Mouse (Mus musculus) cerebellum, adult 2 months (tissue): ENCODE measurements around the gene Hic1. TPM values are rescaled to one million over a fixed set of nuclear protein-coding genes. Genes with fewer than 3 reads are reported as not detected.
A peak's percentile ranks its signal among the peaks of the same experiment; 100 is the strongest.

Experiments
- DNase-seq, 2 experiments: peaks; one replicate each; pipeline ENCODE4 v3.0.0; 2021
- H3K27ac ChIP-seq: fragments of 200-500 bp; 2 replicates; pipeline ENCODE4 v1.5.1; 2012; ENCODE audit warnings: low read length, control low read depth, inconsistent platforms; ENCODE audit not compliant: insufficient read depth
- H3K27me3 ChIP-seq: fragments of 200-500 bp; 2 replicates; pipeline ENCODE4 v1.6.1; 2012; ENCODE audit warnings: inconsistent platforms, mild to moderate bottlenecking, low read length, moderate library complexity; ENCODE audit not compliant: control insufficient read depth, insufficient read depth
- H3K4me1 ChIP-seq: fragments of 200-500 bp; 2 replicates; pipeline ENCODE4 v1.6.1; 2011; ENCODE audit warnings: low read length; ENCODE audit not compliant: control insufficient read depth, insufficient read depth
- H3K4me3 ChIP-seq: fragments of 200-500 bp; replicated peaks from 2 replicates; pipeline ENCODE3; 2011; ENCODE audit warnings: mild to moderate bottlenecking, low read depth, low read length, control low read depth; ENCODE audit not compliant: insufficient read depth
- CTCF ChIP-seq: fragments of 200-500 bp; IDR thresholded peaks from 2 replicates; pipeline ENCODE4 v1.5.1; 2011; ENCODE audit warnings: low read depth, mild to moderate bottlenecking, control low read depth, low read length, moderate library complexity, borderline replicate concordance; ENCODE audit not compliant: insufficient read depth
- POLR2A ChIP-seq: fragments of 200-500 bp; IDR thresholded peaks from 2 replicates; pipeline ENCODE4 v1.6.1; 2011; ENCODE audit warnings: low read length, control low read depth, borderline replicate concordance; ENCODE audit not compliant: insufficient read depth
- WGBS: fragments of 180-500 bp; shearing (Covaris S2); methylation state at CpG from one replicate; pipeline ENCODE4 v1.1.7; 2018; 5-methylcytosine and 5-hydroxymethylcytosine counted together
- polyA plus RNA-seq: library from polyadenylated mRNA; depleted of rRNA; stranded (reverse); fragments of >200 nt; gene quantifications from 2 replicates; pipeline ENCODE4 v1.2.3, GENCODE M21; 2012

Gene Hic1
- polyA plus RNA-seq, 1 experiment = 3.0 TPM

GRCm38 (mm10) chr11:75191841-75192240 is 22.5 kb upstream of the Hic1 start:
- H3K27ac ChIP-seq = no peak overlapping the region
- no peak overlapping the region for H3K4me3 ChIP-seq
- 64% methylated on average over 6 of the region's 6 CpGs for WGBS
- peak; percentile 26 to 32 for DNase-seq
- no peaks in the 10 kb centered on the region for H3K27me3 ChIP-seq
- TF ChIP-seq CTCF (no peak), POLR2A (no peak)
- peaks cover 5% of the 10 kb centered on the region; the same call in 1 of the 2 replicates for H3K4me1 ChIP-seq

DNA sequence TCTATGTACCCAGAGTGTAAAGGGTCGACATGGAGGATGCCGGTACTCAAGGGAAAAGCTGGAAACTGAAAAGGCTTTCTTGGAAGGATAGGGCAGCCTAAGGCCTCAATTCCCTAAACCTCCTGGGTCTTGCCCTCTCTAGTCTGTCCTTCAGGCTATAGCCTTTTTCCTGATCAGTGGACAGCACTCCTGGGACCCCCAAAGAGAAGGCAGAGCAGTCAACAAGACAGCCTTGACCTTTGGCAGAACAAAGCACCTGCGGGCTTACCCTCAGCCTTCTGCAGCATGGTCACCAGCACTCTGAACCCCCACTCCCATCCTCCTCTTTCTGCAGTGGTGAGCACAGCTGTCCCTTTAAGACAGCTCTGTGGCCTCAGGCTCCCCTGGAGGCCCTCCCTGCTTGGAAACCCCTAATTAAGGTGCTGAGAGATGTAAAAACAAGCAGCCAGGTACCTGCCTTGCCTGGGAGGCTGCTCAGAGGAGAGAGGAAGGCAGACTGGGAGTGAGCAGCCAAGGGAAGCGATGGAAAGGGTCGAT is 21.7 kb upstream of the Hic1 start, which contains the start of gene Dph1:
TSS of gene Dph1 (minus strand) at position 337 of the 537 bp plus-strand sequence.
- 64% methylated on average over 5 of the region's 5 CpGs for WGBS
- H3K27me3 ChIP-seq = no peaks in the 10 kb centered on the region
- no peak for TF ChIP-seq POLR2A
- TF ChIP-seq CTCF = no peak
- no peak within 1 kb of the TSS for H3K27ac ChIP-seq
- DNase-seq = no peak
- H3K4me3 ChIP-seq = peak within 1 kb of the TSS; percentile 68
- H3K4me1 ChIP-seq = peaks cover 2% of the 10 kb centered on the region; the same call in 1 of the 2 replicates

DNA sequence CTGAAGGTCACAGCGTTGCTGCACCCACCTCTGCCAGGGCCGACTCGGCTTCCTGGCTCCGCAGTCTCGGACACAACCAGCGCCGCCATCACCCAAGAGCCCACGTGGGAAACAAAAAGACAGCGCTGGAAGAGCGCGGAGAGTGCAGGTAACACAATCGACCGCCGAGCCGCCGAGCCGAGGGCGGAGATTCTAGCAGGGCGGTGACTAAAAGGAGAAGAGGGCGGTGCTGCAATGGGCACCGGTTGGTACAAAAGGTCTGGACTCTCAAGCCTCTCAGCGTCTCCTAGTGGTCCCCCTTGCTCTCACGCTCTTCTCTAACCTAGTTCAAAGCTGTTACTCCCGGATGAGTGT is 21.0 kb upstream of the Hic1 start:
- DNase-seq = peak; percentile 83 to 87

DNA sequence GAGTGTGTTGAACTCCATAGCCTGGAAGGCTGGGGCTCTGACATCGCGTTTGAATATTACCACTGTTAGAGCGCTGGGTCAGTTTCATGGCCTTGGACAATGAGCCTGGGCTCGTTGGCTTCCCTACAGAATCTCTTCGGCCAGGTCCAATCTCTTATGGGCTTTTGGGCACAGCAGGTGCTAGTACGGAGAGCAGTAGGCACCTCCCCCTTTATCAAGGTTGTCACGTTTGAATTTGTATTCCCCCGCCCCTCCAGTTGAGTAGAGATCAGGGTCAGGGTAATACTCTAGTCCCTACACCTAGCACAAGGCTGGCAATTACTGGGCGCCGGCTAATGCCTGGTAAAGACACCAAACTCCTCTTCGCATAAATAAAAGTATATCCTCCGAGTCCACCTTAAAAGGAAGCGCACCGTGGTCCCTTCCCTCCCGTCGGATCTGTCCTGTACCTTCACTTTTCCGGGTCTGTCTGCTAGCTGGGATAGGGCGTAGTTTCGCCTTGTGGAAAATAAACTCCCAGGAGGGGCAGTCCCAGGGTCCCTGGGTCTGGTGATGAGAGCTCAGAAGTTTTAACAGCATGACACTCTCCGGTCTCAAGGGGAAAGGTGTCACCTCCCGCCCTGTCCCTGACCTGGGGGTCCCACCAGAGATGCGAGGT is 20.5 kb upstream of the Hic1 start:
- H3K4me3 ChIP-seq = peak overlapping the region; percentile 68
- TF ChIP-seq POLR2A (no peak), CTCF (no peak)
- no peaks in the 10 kb centered on the region for H3K27me3 ChIP-seq
- H3K4me1 ChIP-seq = 0 out of 2 replicates have a peak, but pooled peaks cover 2% of the 10 kb centered on the region
- under 1% methylated on average over 22 of the region's 22 CpGs for WGBS
- no peak overlapping the region for H3K27ac ChIP-seq
- DNase-seq = no peak

More for the DNA sequence above, 21.0 kb upstream of the Hic1 start:
- H3K4me3 ChIP-seq = peak overlapping the region; percentile 68
- no peaks in the 10 kb centered on the region for H3K27me3 ChIP-seq
- H3K4me1 ChIP-seq = 0 out of 2 replicates have a peak, but pooled peaks cover 2% of the 10 kb centered on the region
- H3K27ac ChIP-seq = no peak overlapping the region
- TF ChIP-seq POLR2A = peak; percentile 57; the same call in 1 of the 2 replicates
- peak; percentile 10; the same call in 1 of the 2 replicates for TF ChIP-seq CTCF
- WGBS = under 1% methylated on average over 24 of the region's 24 CpGs

GRCm38 (mm10) chr11:75184986-75185385 is 15.7 kb upstream of the Hic1 start:
- Histone ChIP-seq H3K4me1 (0 out of 2 replicates have a peak, but pooled peaks cover 2% of the 10 kb centered on the region), H3K27me3 (no peaks in the 10 kb centered on the region), H3K4me3 (no peak overlapping the region), H3K27ac (no peak overlapping the region)
- DNase-seq = no peak
- 35% methylated on average over 2 of the region's 2 CpGs for WGBS
- TF ChIP-seq CTCF = no peak
- no peak for TF ChIP-seq POLR2A

- TF ChIP-seq CTCF = no peak
- no peak for TF ChIP-seq POLR2A
- no peak overlapping the region for H3K4me3 ChIP-seq
- WGBS = 82% methylated on average over 5 of the region's 5 CpGs
- peaks cover 2% of the 10 kb centered on the region; the same call in 1 of the 2 replicates for H3K4me1 ChIP-seq
- H3K27ac ChIP-seq = no peak overlapping the region
- no peaks in the 10 kb centered on the region for H3K27me3 ChIP-seq
- no peak for DNase-seq
Observed at GRCm38 (mm10) chr11:75184573-75184972, 15.3 kb upstream of the Hic1 start.

GRCm38 (mm10) chr11:75183917-75184570 is 14.7 kb upstream of the Hic1 start:
- DNase-seq = no peak
- TF ChIP-seq CTCF (no peak), POLR2A (no peak)
- no peaks in the 10 kb centered on the region for H3K27me3 ChIP-seq
- WGBS = 33% methylated on average over 2 of the region's 2 CpGs
- H3K27ac ChIP-seq = no peak overlapping the region
- no peak overlapping the region for H3K4me3 ChIP-seq
- H3K4me1 ChIP-seq = peaks cover 2% of the 10 kb centered on the region; the same call in 1 of the 2 replicates
